Mouse (Mus musculus) olfactory bulb, adult 2 months (tissue): ENCODE results near the gene Dnmt1. TPM values are rescaled to one million over a fixed set of nuclear protein-coding genes. Genes with fewer than 3 reads are reported as not detected.

Experiments used
- H3K27ac ChIP-seq: fragments of 200-500 bp; 2 replicates; pipeline ENCODE4 v1.5.1; 2012; ENCODE audit warnings: low read depth, low read length; ENCODE audit not compliant: insufficient read depth
- H3K4me1 ChIP-seq: fragments of 200-500 bp; 2 replicates; pipeline ENCODE4 v1.6.1; 2012; ENCODE audit warnings: low read length; ENCODE audit not compliant: control insufficient read depth, insufficient read depth
- H3K4me3 ChIP-seq: fragments of 200-500 bp; 2 replicates; pipeline ENCODE4 v1.5.1; 2012; ENCODE audit warnings: mild to moderate bottlenecking, low read depth, low read length, moderate library complexity; ENCODE audit not compliant: insufficient read depth
- CTCF ChIP-seq: fragments of 200-500 bp; IDR thresholded peaks from 2 replicates; pipeline ENCODE4 v1.5.1; 2012; ENCODE audit warnings: low read depth, mild to moderate bottlenecking, low read length, moderate library complexity; ENCODE audit not compliant: insufficient read depth
- POLR2A ChIP-seq: fragments of 200-500 bp; IDR thresholded peaks from 2 replicates; pipeline ENCODE4 v1.6.1; 2012; ENCODE audit warnings: mild to moderate bottlenecking, low read depth, low read length, moderate library complexity; ENCODE audit not compliant: insufficient read depth
- WGBS: fragments of 180-500 bp; shearing (Covaris S2); methylation state at CpG from one replicate; pipeline ENCODE4 v1.1.7; 2018; 5-methylcytosine and 5-hydroxymethylcytosine counted together
- polyA plus RNA-seq: library from polyadenylated mRNA; stranded (reverse); fragments of >200 nt; gene quantifications from 2 replicates; pipeline ENCODE4 v1.2.4, GENCODE M21; 2012; ENCODE audit warnings: low replicate concordance; ENCODE audit not compliant: missing spikeins, insufficient read depth, insufficient read length

Dnmt1 gene
- polyA plus RNA-seq, 1 experiment: 56.5 TPM

- no peak for TF ChIP-seq POLR2A
- no peak for TF ChIP-seq CTCF
- peaks cover 8% of the 10 kb centered on the region for H3K4me1 ChIP-seq
- H3K4me3 ChIP-seq: peak overlapping the region; percentile 88
- 5% methylated on average over 14 of the region's 14 CpGs for WGBS
- H3K27ac ChIP-seq: no peak overlapping the region
These were observed 8.2 kb downstream of the Dnmt1 start for GRCm38 (mm10) chr9:20951441-20951840.

GRCm38 (mm10) chr9:20950419-20950818 lies 9.3 kb downstream of the Dnmt1 start:
- Histone ChIP-seq H3K27ac (no peak overlapping the region), H3K4me1 (peaks cover 9% of the 10 kb centered on the region), H3K4me3 (no peak overlapping the region)
- no peak for TF ChIP-seq CTCF
- no peak for TF ChIP-seq POLR2A

- Histone ChIP-seq H3K4me1 (peaks cover 21% of the 10 kb centered on the region), H3K27ac (no peak overlapping the region), H3K4me3 (no peak overlapping the region)
- TF ChIP-seq POLR2A: no peak
- TF ChIP-seq CTCF: no peak
- 79% methylated on average over 16 of the region's 16 CpGs for WGBS
These were observed 13.4 kb downstream of the Dnmt1 start for GRCm38 (mm10) chr9:20946066-20946880.

GRCm38 (mm10) chr9:20944697-20945370 lies 14.9 kb downstream of the Dnmt1 start:
- H3K4me1 ChIP-seq: peaks cover 19% of the 10 kb centered on the region
- WGBS: 46% methylated on average over 4 of the region's 4 CpGs
- H3K27ac ChIP-seq: no peak overlapping the region
- TF ChIP-seq POLR2A (no peak), CTCF (no peak)
- no peak overlapping the region for H3K4me3 ChIP-seq

DNA sequence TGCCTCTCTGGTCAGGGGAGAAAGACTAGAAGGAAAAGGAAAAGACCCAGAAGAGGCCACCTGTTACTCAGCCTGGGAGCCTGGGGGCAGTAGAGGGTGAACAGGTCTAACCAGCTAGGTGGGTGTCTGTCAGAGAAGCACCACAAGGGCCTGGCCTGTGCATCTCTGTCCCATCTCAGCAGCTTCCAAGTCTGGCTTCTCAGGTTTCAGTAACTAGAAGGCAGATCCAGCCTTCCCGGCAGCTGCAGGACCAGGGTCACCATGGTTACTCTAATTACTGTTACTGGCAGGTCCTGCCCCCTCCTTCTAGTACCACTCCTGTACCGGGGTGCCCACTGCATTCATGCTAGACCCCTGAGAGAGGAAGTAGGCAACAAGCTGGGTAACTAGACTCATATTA lies 15.8 kb downstream of the Dnmt1 start:
- Histone ChIP-seq H3K4me3 (no peak overlapping the region), H3K27ac (no peak overlapping the region), H3K4me1 (peaks cover 18% of the 10 kb centered on the region)
- WGBS: 13% methylated on average over 2 of the region's 2 CpGs
- TF ChIP-seq CTCF (no peak), POLR2A (no peak)

- Histone ChIP-seq H3K4me1 (peaks cover 16% of the 10 kb centered on the region), H3K4me3 (no peak overlapping the region), H3K27ac (no peak overlapping the region)
- 76% methylated on average over 7 of the region's 7 CpGs for WGBS
- no peak for TF ChIP-seq CTCF
These were observed 16.3 kb downstream of the Dnmt1 start for GRCm38 (mm10) chr9:20943396-20943795.

DNA sequence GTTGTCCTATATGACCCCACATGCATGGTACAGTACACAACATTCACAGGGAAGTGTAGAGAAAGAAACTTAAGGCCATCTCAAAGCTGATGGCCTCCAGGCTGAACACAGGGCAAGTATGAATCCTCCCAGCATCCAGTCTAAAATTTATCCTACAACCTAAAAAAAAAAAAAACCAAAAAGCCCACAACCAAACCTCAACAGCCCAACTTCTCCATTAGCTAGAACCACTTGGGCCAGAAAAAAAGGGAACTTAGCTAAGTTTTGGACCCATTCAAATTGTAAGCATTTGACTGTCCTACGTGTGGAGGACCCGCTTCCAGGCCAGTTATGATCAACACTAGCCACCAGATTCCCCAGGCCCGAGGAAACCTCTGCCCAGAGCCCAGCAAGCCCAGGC lies 36.4 kb downstream of the Dnmt1 start:
- Histone ChIP-seq H3K4me3 (no peak overlapping the region), H3K27ac (no peak overlapping the region), H3K4me1 (no peaks in the 10 kb centered on the region)
- 93% methylated on average over 3 of the region's 3 CpGs for WGBS
- no peak for TF ChIP-seq POLR2A
- no peak for TF ChIP-seq CTCF

- H3K27ac ChIP-seq: no peak overlapping the region
- WGBS: 80% methylated on average over 4 of the region's 4 CpGs
These were observed 43.5 kb downstream of the Dnmt1 start for GRCm38 (mm10) chr9:20916160-20916559.

DNA sequence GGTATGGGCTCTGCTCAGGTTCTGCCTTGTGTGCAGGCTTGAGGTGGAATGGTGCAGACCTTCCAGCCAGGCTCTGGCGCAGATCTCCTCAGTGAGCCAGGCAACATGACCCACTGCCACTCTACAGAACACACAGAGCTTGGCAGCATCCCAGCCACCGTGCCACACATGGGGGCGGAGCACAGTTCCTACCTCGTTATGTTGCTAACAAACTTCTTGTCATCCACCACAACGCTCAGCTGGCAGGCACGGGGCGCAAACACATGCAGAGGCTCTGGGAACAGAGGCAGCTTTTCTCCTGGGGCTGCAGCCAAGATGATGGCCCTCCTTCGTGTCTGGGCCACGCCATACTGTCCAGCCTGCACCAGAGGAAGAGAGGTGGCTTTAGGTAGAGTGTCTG lies 49.7 kb downstream of the Dnmt1 start:
- H3K4me1 ChIP-seq: no peaks in the 10 kb centered on the region
- WGBS: 60% methylated on average over 9 of the region's 9 CpGs
- no peak overlapping the region for H3K4me3 ChIP-seq

More at GRCm38 (mm10) chr9:20916160-20916559, 43.5 kb downstream of the Dnmt1 start:
- Histone ChIP-seq H3K4me3 (no peak overlapping the region), H3K4me1 (no peaks in the 10 kb centered on the region)
- TF ChIP-seq POLR2A (no peak), CTCF (no peak)

More for the DNA sequence above, 49.7 kb downstream of the Dnmt1 start:
- no peak overlapping the region for H3K27ac ChIP-seq
- TF ChIP-seq CTCF: no peak
- TF ChIP-seq POLR2A: no peak
